Mouse (Mus musculus): ENCODE results near the gene Rab30. TPM values are rescaled to one million over a fixed set of nuclear protein-coding genes. Genes with fewer than 3 reads are reported as not detected.

Gene Rab30
- total and polyA plus RNA-seq, 3 experiments: 39.1 to 105 (median 66.2) TPM

GRCm38 (mm10) chr7:92760651-92761050 is 19.2 kb downstream of the Rab30 start:
- Histone ChIP-seq H3K9ac (ENCODE audit: insufficient read depth, low read depth) (no peak overlapping the region), H3K27ac (ENCODE audit: insufficient read depth, low read depth) (no peak overlapping the region), H3K4me1 (ENCODE audit: control insufficient read depth in 1 of 2, insufficient read depth in 2 of 2) (peaks cover 3 to 8% of the 10 kb centered on the region in 2 experiments; a peak in 2 of 4 replicates), H3K9me3 (replicated peaks; ENCODE audit: low read length) (no peaks in the 10 kb centered on the region), H3K79me2 (replicated peaks; ENCODE audit: control insufficient read depth, extremely low read depth, insufficient read depth, poor library complexity, severe bottlenecking) (no peaks in the 10 kb centered on the region), H3K36me3 (replicated peaks in 1 of 2; ENCODE audit: control insufficient read depth in 1 of 2, insufficient read depth in 1 of 2, low read length in 1 of 2) (no peaks in the 10 kb centered on the region), H3K4me3 (replicated peaks in 1 of 3; ENCODE audit: low read depth in 2 of 3, low read length in 2 of 3, poor library complexity in 1 of 3) (no peak overlapping the region), H3K27me3 (replicated peaks) (no peaks in the 10 kb centered on the region), H3K4me2 (ENCODE audit: insufficient read depth, low read depth, poor library complexity, severe bottlenecking) (no peak overlapping the region)
- in situ Hi-C loops (cut with MboI; ENCODE audit: low pct_ligation_motif_present, low pct_unique_long_range_greater_than_20kb, low sequenced_read_pairs) (no loop called here), dilution Hi-C loops (cut with MboI; ENCODE audit: extremely low pct_ligation_motif_present, extremely low pct_unique_long_range_greater_than_20kb, low sequenced_read_pairs) (no loop called here)
- no peak for DNase-seq (ENCODE audit: extremely low read depth)
- TF ChIP-seq MAZ (IDR thresholded peaks at IDR 0.05; ENCODE audit: low read depth, low read length) (no peak), PAX5 (IDR thresholded peaks at IDR 0.05; ENCODE audit: low read length) (no peak), TBP (conservative IDR thresholded peaks at IDR 0.05; ENCODE audit: low read depth, low read length) (no peak)

- TF ChIP-seq MAZ (IDR thresholded peaks at IDR 0.05; ENCODE audit: low read depth, low read length) (no peak), SMC3 (IDR thresholded peaks at IDR 0.05; ENCODE audit: low read depth, low read length) (no peak), GABPA (IDR thresholded peaks at IDR 0.05; ENCODE audit: insufficient replicate concordance, low read depth, low read length) (no peak), ZKSCAN1 (IDR thresholded peaks at IDR 0.05; ENCODE audit: borderline replicate concordance, low read depth, low read length) (no peak), ZMIZ1 (IDR thresholded peaks at IDR 0.05; ENCODE audit: low read depth, low read length) (no peak), TBP (conservative IDR thresholded peaks at IDR 0.05; ENCODE audit: low read depth, low read length) (no peak)
- Histone ChIP-seq H3K79me2 (replicated peaks; ENCODE audit: control insufficient read depth, extremely low read depth, insufficient read depth, poor library complexity, severe bottlenecking) (no peaks in the 10 kb centered on the region), H3K9me3 (replicated peaks; ENCODE audit: low read length) (no peaks in the 10 kb centered on the region), H3K36me3 (replicated peaks in 1 of 2; ENCODE audit: control insufficient read depth in 1 of 2, insufficient read depth in 1 of 2, low read length in 1 of 2) (no peaks in the 10 kb centered on the region), H3K27me3 (replicated peaks) (no peaks in the 10 kb centered on the region), H3K4me1 (ENCODE audit: control insufficient read depth in 1 of 2, insufficient read depth in 2 of 2) (peaks cover 3 to 8% of the 10 kb centered on the region in 2 experiments; a peak in 2 of 4 replicates), H3K4me3 (replicated peaks in 1 of 3; ENCODE audit: low read depth in 2 of 3, low read length in 2 of 3, poor library complexity in 1 of 3) (no peak overlapping the region), H3K9ac (ENCODE audit: insufficient read depth, low read depth) (no peak overlapping the region), H3K27ac (ENCODE audit: insufficient read depth, low read depth) (no peak overlapping the region), H3K4me2 (ENCODE audit: insufficient read depth, low read depth, poor library complexity, severe bottlenecking) (no peak overlapping the region)
- in situ Hi-C loops (cut with MboI; ENCODE audit: low pct_ligation_motif_present, low pct_unique_long_range_greater_than_20kb, low sequenced_read_pairs) (no loop called here), dilution Hi-C loops (cut with MboI; ENCODE audit: extremely low pct_ligation_motif_present, extremely low pct_unique_long_range_greater_than_20kb, low sequenced_read_pairs) (no loop called here)
- DNase-seq (ENCODE audit: extremely low read depth): no peak
Measured at GRCm38 (mm10) chr7:92761161-92761560, 19.8 kb downstream of the Rab30 start.

GRCm38 (mm10) chr7:92765426-92765825 is 24.0 kb downstream of the Rab30 start:
- Histone ChIP-seq H3K4me2 (ENCODE audit: insufficient read depth, low read depth, poor library complexity, severe bottlenecking) (no peak overlapping the region), H3K4me1 (ENCODE audit: control insufficient read depth in 1 of 2, insufficient read depth in 2 of 2) (no peaks in the 10 kb centered on the region; a peak in 1 of 4 replicates), H3K79me2 (replicated peaks; ENCODE audit: control insufficient read depth, extremely low read depth, insufficient read depth, poor library complexity, severe bottlenecking) (no peaks in the 10 kb centered on the region), H3K36me3 (replicated peaks in 1 of 2; ENCODE audit: control insufficient read depth in 1 of 2, insufficient read depth in 1 of 2, low read length in 1 of 2) (no peaks in the 10 kb centered on the region), H3K9ac (ENCODE audit: insufficient read depth, low read depth) (no peak overlapping the region), H3K27ac (ENCODE audit: insufficient read depth, low read depth) (no peak overlapping the region), H3K9me3 (replicated peaks; ENCODE audit: low read length) (no peaks in the 10 kb centered on the region), H3K27me3 (replicated peaks) (no peaks in the 10 kb centered on the region), H3K4me3 (replicated peaks in 1 of 3; ENCODE audit: low read depth in 2 of 3, low read length in 2 of 3, poor library complexity in 1 of 3) (no peak overlapping the region)
- in situ Hi-C loops (cut with MboI; ENCODE audit: low pct_ligation_motif_present, low pct_unique_long_range_greater_than_20kb, low sequenced_read_pairs): no loop called here
- TF ChIP-seq CHD2 (IDR thresholded peaks at IDR 0.05; ENCODE audit: low read length) (no peak), NELFE (IDR thresholded peaks at IDR 0.05; ENCODE audit: low read depth, low read length) (no peak), TBP (conservative IDR thresholded peaks at IDR 0.05; ENCODE audit: low read depth, low read length) (no peak), E2F4 (IDR thresholded peaks at IDR 0.05; ENCODE audit: insufficient replicate concordance, low read depth, low read length) (no peak), UBTF (IDR thresholded peaks at IDR 0.05; ENCODE audit: low read depth, low read length) (no peak), RAD21 (IDR thresholded peaks at IDR 0.05; ENCODE audit: low read depth, low read length) (no peak), MEF2A (IDR thresholded peaks at IDR 0.05; ENCODE audit: borderline replicate concordance, low read depth, low read length) (no peak), SMC3 (IDR thresholded peaks at IDR 0.05; ENCODE audit: low read depth, low read length) (no peak), MAX (IDR thresholded peaks at IDR 0.05; ENCODE audit: low read length) (no peak), JUND (conservative IDR thresholded peaks at IDR 0.05; ENCODE audit: low read depth, low read length) (no peak), BHLHE40 (IDR thresholded peaks at IDR 0.05; ENCODE audit: low read depth, low read length) (no peak), ZMIZ1 (IDR thresholded peaks at IDR 0.05; ENCODE audit: low read depth, low read length) (no peak), USF2 (conservative IDR thresholded peaks at IDR 0.05; ENCODE audit: low read depth, low read length) (no peak), MYC (IDR thresholded peaks at IDR 0.05; ENCODE audit: low read depth, low read length) (no peak)
- dilution Hi-C loops (cut with MboI; ENCODE audit: extremely low pct_ligation_motif_present, extremely low pct_unique_long_range_greater_than_20kb, low sequenced_read_pairs): no loop called here
- no peak for DNase-seq (ENCODE audit: extremely low read depth)
